Mouse (Mus musculus) thymus, adult 18-20 months (tissue): ENCODE data around the gene Gga1.
A peak's percentile ranks its signal among the peaks of the same experiment; 100 is the strongest.

ENCODE experiments used
- DNase-seq, 2 experiments: peaks; one replicate each; pipeline ENCODE4 v3.0.0; 2022; ENCODE audit warnings: mixed read lengths in 2 of 2

Gene Gga1

DNA sequence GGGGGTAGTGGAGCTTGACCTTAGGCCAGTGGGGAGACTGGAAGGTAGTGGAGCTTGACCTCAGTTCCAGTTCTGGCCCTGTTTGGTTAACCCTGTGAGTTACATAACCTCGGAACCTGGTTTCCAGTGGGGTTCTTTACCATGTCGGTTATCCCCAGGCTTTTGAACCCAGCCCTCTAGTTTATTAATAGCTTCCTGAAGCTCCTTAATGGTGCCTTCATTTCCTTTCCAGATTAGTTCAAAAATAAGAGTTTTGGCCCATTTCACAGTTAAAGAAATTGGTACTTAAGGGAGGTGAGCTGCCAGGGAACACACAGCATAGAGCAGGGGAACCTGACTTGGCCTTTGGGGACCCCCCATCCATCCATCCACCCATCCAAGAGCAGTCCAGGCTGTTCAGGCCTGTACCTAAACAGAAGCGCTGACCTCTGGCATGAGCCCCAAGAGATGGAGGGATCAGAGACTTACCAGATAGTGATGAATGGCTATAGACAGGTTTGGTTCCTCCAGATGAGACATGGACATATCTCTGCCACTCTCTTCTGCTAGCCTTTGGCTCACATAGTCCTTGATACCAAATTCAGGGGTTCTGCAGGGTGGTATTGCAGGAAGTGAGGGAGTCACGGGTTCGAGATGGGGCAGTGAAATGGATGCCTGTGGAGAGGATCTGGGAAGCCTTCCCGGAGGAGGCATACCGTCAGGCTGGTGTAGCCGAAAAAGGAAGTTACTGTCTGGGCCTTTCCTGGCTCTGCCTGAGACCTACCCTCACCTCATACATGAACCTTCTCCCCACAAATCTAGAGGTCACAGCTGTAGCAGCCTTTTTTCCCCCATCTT lies 38.1 kb downstream of the Gga1 start:
- DNase-seq, result no peak

DNA sequence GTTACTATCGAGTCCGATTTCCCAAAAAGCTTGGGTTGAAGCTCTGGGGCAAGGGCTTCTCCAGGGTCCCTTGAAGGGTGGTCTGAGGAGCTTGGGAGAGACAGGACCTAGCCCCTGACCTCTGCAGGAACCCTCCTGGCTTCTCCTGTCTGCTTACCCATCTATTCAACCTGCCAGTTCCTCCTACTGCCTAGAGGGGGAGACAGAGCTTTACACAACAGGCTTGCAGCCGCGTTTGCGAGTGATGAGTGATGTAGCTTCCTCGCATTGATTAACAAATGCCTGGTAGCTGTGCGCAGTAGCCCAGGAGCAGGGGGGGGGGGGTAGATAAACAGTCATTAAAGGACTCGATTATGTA lies 38.6 kb downstream of the Gga1 start:
- peak in 1 of 2 experiments; percentile 68 for DNase-seq

DNA sequence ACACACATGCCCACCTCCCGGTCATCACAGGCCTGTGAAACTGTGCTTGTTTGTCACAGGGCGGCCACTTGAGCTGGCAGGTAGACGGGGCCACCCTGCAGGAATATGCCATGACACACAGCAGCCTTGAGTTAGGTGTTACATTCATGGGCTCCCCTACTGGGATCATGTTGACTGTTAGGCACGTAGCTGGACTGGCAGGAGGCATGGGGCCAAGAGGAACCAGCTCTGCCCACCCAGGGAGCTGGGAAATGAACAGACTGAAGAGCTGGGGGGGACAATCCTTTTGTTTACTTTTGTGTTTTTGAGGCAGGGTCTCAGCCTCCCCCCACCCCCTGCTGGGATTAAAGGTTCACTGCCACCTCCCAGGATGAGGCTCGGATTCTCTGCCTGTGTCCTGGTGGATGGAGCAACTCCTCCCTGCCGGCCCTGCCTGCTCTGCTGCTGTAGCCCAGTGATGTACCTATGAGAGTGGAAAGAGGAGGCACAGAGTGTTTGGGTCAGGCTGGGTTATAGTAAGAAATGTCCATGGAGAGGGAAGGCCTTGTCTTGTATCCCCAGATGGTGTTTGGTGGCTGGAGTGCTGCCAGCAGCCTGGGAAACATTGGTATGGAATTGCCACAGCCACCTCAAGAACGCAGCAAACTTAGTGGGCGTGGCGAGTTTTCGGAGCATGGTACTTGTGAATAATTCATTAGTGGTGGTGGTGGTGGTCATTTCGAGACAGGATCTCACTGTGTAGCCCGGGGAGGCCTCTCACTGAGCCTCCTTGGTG lies 39.2 kb downstream of the Gga1 start:
- DNase-seq, result no peak

DNA sequence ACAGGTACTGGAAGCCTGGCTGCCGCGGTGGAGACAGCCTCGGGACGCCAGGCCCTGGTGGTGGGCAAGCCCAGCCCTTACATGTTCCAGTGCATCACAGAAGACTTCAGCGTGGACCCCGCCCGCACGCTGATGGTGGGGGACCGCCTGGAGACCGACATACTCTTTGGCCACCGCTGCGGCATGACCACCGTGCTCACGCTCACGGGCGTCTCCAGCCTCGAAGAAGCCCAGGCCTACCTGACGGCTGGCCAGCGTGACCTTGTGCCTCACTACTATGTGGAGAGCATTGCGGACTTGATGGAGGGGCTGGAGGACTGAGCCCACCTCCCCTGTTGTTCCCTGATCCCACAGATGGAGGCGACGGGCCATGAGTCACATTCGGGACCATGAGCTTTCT lies 41.1 kb downstream of the Gga1 start:
- DNase-seq, result no peak

DNA sequence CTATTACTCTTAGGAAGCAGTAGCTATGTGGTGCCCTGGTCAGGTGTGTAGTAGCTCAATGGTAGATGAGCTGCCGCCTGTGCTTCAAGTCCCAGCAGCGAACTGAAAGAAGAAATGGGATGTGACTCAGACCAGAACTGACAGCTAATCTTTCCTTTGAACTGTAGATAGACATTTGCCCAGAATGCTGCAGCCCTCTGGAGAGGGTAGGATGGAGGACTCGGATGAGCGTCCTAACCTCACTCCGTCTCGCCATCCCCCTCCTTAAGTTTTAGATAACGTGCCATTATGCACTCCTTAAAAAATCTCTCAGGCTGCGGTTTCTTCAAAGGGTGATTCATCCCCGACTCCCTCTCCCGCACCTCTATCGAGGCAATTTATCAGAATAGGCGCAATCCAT lies 42.9 kb downstream of the Gga1 start:
- DNase-seq, result no peak

DNA sequence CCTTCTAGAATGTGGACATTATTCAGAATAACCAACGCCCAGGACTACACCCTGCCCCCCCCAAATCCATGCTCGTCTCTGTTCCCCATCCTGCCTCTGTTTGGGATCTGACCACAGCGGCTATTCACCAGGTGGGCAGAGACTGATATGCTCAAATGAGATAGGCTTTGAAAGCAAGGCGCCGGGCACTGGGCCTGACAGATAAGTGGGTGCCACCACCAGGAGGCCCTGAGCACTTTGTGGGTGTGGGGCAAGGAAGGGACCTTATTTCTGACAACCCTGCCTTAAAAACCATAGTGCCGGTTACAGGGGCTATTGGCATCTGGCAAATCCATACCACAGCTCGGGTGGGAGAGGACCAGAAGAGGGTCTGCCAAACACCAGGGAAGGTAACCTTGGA lies 45.7 kb downstream of the Gga1 start:
- no peak for DNase-seq

DNA sequence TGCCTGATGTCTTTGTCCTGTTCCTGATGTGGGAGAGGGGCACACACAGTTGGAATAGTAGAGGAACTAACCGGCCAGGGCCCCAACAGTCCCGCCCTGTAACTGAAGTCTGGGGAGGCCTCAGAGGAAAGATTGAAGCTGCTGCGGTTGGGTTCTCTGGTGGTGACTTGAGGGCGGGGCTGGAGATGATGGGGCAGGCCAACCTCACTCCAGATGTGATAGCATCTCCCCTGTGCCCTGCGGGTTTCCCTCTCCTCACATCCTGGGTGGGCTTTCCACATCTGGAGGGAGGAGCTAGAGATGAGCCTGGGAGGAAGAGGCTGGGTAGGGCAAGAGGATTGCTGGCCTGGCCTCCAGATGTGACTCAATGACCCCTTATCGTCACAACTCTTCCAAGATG lies 46.6 kb downstream of the Gga1 start:
- DNase-seq, result peak; percentile 64 to 81

DNA sequence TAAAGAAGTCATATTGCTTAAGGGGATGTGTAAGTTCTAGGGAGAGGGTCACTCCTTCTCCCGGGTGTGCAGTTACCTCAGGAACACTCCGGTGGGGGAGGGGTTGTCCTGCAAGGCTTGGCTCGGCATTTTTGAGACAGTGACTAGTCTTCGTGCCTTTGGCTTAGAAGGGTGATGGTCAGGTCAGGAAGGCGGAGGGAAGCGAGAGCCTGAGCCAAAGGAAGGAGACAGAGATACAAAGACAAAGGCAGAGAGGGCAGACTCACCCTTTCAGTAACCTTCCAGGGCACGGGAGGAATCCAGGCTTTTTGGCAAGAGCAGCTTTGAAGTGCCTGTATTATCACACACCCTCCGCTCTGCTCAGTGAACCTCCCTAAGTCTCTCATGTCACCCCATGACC lies 48.1 kb downstream of the Gga1 start:
- no peak for DNase-seq

DNA sequence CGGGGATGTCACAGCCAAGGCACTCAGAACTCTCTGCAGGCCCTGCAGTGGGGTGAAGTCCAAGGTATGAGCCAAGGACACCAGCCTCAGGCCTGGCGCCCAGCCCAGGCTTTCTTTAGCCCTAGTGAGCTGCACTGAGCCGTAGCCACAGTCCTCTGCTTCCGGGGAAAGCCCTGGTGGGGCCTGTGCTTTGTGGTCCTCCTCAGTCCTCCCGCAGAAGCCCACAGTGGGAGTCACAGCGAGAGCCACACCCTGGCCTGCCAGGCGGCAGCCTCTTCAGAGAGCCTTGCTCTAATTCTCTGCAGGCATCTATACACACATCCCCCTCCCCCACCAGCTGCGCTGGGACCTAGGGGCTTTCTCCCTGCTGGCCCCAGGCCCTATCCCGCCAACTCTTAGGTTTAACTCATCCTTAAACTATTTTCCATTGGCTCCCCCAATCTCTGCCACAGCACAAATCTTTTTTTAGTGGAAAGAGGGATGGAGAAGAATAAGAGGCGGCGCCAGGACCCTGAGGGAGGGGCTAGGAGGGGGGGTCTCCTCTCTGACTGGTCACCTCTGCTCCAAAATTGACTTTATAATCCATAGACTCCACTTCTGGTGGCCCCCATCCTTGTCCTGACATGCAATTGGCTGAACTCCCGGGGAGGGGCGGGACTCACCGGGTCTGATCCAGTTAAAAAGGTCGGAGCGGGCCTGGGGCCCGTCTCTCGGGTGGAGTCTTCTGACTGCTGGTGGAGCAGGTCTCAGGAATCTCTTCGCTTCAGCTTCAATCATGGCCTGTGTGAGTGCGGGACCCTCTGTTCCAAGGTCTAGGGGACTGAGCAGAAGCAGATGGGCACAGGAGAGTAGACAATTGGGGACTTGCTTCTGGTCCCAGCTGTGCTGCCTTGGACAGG lies 49.3 kb downstream of the Gga1 start, which contains the start of gene Lgals1:
Gene Lgals1 (plus strand): TSS at position 705 of the 899 bp plus-strand sequence.
- DNase-seq, result peak; percentile 70 to 78

DNA sequence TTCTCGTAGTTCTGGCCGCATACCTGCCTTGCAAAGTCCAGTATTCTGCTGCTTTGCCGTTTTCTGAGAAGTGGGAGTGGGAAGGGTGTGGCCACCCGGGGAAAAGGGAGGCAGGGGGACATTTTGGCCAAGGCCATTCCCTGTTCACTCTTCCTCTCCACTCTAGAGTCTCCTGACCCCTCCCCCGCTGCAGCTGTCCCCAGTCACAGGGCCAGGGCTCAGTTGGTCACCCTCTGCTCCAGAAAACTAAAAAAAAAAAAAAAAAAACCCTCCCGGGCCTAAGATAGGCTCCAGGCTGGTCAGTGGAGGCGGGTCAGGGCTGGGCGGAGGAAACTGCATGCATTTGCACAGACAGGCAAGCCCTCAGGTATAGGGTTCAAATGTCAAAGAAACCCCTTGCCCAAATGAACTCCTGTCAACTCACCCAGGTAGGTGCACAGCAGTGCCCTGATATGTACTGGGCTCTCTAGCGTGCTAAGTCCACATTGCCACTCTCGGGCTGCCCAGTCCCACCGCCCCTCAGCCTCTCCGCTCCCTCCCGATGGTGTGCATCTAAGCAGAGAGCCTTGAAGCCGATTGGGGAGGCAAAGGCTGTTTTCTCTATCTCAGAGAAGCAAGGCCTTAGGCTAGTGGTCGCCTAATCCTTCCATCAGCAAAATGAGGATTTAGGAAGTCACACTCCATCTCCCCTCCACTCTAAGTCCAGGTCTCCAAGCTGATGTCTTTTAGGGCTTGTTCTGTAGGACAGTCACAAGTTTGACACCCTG lies 50.2 kb downstream of the Gga1 start:
- no peak for DNase-seq

DNA sequence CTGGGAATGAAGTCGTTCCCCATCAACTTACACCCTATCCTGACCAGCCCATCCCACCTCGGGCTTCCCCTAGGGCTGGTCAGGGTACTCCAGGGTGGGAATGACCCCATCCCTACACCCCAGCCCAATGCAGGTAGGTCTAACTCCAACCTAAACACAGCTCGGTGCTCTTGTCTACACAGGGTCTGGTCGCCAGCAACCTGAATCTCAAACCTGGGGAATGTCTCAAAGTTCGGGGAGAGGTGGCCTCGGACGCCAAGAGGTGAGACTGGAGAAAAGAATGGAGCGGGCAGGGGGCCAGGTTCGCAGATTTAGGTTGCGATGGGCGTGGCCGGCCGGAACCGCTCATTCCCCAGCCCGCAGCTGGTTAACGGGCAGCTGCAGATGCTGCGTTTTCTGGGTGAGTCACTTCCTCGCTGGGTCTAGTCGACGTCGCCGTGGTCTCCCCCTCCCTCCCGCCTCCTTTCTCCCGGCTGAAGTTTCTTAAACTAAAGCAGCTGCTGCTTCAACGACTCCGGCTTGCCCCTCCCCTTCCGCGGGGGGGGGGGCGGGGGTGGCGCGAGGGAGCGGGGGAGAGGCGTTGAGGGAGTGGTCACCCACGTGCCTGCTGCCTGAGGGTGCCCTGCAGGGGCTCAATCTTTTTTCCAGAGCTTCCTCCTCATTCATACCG lies 50.9 kb downstream of the Gga1 start:
- peak; percentile 88 to 92 for DNase-seq

DNA sequence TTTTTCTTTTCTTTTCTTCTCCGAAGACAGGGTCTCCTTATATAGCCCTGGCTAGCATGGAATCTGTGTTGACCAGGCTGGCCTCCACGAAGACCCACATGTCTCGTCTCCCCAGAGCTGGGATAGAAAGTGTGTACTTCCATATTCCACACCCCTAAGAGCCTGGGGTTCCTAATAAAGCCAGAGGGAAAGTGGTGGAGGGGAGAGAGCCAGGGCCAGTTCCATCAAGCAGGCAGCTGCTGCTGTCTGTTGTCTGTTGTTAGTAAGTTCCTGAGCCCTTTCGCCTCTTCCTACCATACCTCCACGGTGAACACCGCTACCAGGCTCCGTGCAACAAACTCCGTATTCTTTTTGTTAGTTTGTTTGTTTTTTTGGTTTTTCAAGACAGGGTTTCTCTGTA lies 51.5 kb downstream of the Gga1 start:
- no peak for DNase-seq

DNA sequence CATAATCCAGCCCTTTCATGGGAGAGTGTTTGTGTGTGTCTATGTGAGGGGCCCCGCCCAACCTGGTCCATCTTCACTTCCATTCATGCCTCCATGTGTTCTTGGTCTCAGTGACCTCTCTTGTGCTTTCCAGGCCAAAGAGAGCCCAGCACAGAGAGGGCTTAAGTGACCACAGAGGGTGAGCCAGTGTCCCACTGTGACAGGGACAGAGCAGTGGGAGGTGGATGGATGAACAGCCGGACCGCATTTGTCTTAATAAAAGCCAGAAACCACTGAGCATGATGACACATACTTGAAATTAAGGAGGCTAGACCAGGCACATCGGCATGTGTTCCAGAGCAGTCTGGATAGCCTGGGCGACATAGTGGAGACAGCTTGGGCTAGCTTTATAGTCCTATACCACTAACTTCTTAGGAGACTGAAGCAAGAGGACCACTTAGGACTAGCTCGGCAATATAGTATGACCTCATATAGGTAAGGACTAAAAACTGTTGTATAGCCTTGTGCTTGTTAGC lies 53.3 kb downstream of the Gga1 start:
- DNase-seq, result no peak

DNA sequence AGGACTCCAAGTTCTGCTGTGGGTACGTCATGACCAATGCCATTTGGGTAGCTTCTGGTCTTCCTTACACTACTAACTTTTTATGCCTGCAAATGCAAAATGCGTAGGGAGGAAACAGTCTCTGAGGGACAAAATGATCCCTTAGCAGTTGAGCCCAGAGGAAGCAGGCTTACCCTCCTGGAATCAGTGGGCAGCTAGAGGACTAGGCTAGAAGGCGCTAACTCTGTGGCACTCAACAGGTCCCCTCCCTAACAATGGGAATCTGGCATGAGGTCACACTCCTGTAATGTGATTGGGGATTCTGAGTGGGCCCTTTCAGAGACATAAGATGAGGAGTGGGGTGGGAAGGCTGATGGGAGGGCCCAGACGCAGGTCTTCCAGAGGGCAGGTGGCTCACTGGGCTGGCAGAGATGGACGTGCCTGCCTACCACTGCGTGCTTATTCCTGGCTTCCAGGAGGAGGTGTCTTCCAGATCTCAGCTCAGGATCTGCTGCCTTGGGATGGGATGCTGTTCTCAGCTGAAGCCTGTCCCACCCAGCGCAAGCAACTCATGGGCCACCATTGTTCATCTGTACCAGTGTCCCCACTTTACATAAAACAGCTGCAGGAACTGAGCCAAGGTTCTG lies 53.9 kb downstream of the Gga1 start:
- no peak for DNase-seq

DNA sequence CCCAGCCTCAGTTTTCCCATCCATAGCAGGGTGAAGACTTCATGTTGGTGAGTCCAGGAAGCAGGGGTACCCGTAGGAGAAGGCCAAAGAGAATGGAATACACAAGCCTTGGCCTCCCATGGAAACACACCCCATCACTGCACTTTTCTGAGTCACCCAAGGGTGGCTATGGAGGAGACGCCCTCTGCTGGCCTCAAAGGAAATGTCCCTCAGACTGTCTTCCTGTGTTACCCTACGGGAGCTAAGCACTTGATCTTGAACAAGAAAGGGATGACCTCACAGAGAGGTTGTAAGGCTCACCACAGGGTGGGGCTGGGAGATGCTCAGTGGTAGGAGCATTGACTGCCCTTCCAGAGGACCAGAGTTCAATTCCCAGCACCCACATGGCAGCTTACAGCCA lies 54.6 kb downstream of the Gga1 start:
- peak in 1 of 2 experiments; percentile 63 for DNase-seq

DNA sequence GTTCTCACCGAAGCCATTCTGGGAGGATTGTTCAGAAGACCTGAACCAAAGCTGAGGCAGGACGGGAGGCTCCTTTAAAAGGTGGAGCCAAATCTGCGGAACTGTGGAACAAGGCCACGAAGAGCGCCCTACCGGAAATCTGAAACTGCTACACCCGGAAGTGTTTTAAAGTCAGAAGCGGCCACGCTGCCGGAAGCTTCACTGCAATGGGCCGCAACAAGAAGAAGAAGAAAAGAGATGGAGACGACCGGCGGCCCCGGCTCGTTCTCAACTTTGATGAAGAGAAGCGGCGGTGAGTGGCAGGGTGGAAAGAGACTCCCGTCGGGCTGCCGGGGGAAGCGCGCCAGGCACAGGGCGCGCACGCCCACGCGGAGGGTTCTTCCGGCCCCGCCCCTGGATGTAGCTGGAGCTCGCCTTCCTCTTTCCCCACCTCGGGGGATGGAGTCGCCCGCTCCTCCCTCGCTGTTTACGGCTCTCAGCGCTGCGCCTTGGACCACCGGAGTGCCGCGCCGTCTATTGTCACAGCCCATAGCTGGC lies 57.9 kb downstream of the Gga1 start, which contains the start of gene Nol12:
Gene Nol12 (plus strand): TSS at position 150 of the 537 bp plus-strand sequence.
- DNase-seq, result peak; percentile 62 to 75

DNA sequence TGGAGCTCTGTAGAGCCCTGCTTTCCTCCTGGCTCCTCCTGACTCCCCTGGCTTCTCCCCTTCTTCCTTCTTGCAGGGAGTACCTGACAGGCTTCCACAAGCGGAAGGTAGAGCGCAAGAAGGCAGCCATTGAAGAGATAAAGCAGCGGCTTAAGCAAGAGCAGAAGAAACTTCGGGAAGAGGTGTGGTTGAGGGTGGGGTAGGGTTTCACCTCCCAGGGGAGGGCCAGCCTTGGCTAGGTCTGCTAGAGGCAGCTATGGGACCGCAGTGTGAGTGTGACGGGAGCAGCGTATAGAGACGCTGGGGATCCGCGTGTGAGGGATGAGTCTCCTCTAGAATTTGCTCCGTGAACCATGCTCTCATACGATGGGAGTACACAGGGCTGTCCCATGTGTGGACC lies 59.4 kb downstream of the Gga1 start:
- DNase-seq, result no peak

DNA sequence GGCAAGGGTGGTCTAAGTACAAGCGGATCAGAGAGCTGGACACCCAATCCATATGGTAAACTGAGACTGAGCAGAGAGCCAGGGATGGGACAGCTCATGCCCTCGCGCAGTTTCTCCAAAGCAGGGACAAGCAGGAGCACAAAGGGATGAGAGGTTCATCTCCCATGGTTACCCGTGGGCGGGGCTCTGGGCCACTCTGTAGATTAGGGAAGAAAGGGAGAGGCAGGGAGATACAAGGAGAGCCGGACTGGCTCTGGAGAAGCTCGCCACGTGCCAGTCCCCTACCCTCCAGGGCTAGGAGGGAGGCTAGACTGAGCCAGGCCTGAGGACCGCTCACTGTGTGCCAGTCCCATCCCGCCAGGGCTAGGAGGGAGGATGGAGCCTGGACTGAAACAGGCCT lies 60.3 kb downstream of the Gga1 start:
- DNase-seq, result no peak

DNA sequence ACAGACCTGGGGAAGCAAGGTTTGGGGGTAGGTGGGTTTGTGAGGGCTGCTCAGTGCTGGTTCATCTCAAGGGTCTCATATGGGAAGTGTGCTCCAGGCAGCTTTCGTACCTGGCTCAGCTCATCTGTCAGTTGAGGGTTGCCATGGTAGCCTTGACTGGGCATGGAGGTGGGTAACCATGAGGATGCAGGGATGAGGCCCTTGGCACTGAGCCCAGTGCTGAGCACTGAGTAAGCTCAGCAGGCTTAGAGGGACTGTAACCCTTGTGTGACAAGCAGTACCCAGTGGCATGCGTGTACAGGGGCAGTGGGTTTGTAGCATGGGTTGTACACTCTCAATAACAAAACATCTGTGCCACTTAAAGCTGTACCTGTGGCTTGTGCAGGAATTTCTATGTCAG lies 61.0 kb downstream of the Gga1 start:
- no peak for DNase-seq

DNA sequence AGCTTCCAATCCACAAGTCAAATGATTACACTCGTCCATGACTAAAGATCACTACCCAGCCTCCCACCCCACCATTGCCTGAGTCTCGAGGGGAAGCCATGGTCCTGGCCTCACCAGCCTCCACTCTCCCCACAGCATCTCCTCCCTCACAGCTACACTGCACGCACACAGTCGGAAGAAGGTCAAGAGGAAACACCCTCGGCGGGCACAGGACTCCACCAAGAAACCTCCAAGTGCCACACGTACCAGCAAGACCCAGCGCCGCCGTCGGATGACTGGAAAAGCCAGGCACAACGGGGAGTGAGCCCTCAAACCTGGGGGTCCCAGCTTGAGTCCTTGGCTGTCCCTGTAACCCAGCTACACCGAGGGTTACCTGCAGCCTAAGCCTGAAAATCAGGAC lies 63.3 kb downstream of the Gga1 start:
- DNase-seq, result no peak

DNA sequence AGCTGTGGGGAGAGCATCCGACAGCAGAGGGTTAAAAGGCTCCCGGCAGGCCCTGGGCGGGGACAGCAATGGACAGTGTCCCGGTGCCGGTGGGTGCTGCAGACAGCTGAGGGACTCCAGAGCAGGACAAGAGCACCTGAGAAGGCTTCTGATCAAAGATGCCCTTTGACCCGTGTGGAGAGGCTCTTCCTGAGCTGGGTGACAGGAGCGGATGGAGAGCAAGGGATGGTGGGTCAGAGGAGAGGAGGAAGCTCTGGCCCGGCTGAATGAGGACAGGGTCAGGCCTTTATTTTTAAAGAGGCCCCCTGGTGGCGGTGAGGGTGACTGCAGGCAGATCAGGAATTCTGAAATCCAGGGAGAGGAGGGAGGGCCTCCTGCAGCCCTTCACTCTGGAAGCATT lies 65.7 kb downstream of the Gga1 start:
- no peak for DNase-seq
